Mouse (Mus musculus) cerebellum, adult 8-10 months (tissue): Measurements from ENCODE around the gene Ptges3.
"Not testable (repeated sequence)": the region's sequence is repeated elsewhere in the genome, so short reads cannot be mapped to it uniquely, and the experiment has no call there.

ENCODE experiments used
- DNase-seq: peaks from one replicate; pipeline ENCODE4 v3.0.0; 2022

Gene Ptges3

GRCm38 (mm10) chr10:128061109-128061508 is 2.4 kb downstream of the Ptges3 start:
- DNase-seq = no peak

GRCm38 (mm10) chr10:128062221-128062989 is 3.7 kb downstream of the Ptges3 start:
- DNase-seq = no peak

GRCm38 (mm10) chr10:128066072-128066471 is 7.3 kb downstream of the Ptges3 start:
- DNase-seq = no peak

GRCm38 (mm10) chr10:128069201-128069600 is 10.4 kb downstream of the Ptges3 start:
- no peak for DNase-seq

DNA sequence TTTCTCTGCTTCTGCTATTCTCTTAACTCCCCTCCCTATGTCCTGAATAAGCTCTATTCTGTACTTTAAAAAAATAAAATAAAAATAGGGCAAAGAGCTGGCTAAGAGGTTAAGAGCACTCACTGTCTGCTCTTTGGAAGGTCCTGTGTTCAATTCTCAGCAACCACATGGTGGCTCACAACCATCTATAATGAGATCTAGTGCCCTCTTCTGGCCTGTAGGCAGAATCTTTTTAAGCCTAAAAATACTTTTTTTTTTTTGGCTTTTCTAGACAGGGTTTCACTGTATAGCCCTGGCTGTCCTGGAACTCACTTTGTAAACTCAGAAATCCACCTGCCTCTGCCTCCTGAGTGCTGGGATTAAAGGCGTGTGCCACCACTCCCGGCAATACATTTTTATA is 11.7 kb downstream of the Ptges3 start:
- not testable (repeated sequence) for DNase-seq

DNA sequence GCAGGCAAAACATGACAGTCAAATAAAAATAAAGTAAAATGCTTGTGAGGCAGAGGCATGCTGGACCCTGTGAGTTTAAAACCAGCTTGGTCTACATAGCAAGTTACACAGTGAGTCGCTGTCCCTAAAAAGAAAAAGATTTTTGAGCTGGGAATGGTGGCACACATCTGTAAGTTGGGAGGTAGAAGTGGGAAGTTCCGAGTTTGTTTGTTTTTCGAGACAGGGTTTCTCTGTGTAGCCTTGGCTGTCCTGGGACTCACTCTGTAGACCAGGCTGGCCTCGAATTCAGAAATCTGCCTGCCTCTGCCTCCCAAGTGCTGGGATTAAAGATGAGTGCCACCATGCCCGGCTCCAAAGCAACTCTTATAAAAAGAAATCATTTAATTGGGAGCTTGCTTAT is 19.5 kb downstream of the Ptges3 start:
- DNase-seq = not testable (repeated sequence)

DNA sequence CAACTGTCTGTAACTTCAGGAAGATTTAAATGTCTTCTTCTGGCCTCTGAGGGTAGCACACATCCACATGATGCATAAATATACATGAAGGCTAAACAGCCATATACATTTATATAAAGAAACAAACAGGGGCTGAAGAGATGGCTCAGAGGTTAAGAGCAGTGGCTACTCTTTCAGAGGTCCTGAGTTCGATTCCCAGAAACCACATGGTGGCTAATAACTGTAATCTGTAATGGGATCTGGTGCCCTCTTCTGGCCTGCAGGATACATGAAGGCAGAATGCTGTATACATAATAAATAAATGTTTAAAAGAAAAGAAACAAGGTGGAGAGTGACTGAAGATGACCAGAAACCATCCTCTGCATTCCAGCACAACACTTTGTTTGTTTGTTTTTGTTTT is 21.7 kb downstream of the Ptges3 start:
- no peak for DNase-seq

GRCm38 (mm10) chr10:128081807-128082476 is 23.2 kb downstream of the Ptges3 start:
- DNase-seq = peak; percentile 27

DNA sequence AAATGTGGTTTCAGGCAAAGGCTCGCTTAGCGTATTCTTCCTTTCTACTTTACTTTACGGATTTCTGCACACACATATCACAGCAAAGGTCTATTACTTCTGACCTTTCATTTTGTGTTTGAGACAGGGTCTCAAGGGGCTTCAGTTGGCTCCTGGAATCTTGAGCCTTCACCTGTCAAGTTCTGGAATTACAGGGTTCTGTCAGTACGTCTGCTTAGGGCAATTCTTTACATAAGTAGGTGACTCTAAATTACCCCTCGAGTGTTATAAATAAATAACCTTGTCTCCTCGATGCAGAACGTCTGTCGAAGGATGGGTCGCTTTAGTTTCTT is 23.7 kb downstream of the Ptges3 start:
- DNase-seq = peak; percentile 19

GRCm38 (mm10) chr10:128082880-128083421 is 24.2 kb downstream of the Ptges3 start, which contains the start of gene Atp5b:
Gene Atp5b, plus strand, starts transcription at chr10:128083273.
- DNase-seq = peak; percentile 99

DNA sequence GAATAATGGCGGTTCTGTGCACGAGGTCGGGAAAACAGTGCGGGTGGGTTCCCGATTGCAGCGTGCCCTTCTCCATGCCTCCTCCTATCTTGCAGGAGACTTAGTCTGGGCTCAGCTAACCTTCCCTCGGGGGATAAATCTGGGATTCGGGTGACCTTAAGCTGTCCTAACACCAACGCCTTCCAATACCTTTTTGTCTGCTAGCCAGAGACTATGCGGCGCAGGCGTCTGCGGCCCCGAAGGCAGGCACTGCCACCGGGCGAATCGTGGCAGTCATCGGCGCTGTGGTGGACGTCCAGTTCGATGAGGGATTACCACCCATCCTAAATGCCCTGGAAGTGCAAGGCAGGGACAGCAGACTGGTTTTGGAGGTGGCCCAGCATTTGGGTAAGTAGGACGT is 24.9 kb downstream of the Ptges3 start:
- DNase-seq = peak; percentile 52

- DNase-seq = no peak
Observed at GRCm38 (mm10) chr10:128084160-128084559, 25.4 kb downstream of the Ptges3 start.

- DNase-seq = peak; percentile 35
Observed at GRCm38 (mm10) chr10:128086391-128086790, 27.6 kb downstream of the Ptges3 start.

DNA sequence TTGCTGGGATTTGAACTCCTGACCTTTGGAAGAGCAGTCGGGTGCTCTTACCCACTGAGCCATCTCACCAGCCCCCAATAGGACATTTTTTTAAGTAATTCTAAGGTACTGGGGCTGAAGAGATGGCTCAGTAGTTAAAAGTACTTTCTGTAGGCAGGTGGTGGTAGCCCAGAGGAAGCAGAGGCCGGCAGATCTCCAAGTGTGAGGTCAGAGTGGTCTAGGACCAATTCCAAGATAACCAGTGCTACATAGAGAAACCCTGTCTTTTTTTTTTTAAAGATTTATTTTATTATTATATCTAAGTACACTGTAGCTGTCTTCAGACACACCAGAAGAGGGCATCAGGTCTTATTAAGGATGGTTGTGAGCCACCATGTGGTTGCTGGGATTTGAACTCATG is 28.5 kb downstream of the Ptges3 start:
- DNase-seq = peak; percentile 27

DNA sequence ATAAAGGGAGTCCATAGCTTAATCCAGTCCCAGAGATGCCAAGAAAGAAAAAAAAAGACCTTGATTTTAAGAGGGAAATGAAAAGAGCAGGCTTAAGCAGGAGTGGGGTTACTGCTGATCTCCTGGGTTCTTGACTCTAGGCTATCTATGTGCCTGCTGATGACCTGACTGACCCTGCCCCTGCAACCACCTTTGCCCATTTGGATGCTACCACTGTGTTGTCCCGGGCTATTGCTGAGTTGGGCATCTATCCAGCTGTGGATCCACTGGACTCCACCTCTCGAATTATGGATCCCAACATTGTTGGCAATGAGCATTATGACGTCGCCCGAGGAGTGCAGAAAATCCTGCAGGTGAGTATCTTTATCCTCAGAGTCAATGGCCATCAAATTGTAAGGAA is 29.4 kb downstream of the Ptges3 start:
- no peak for DNase-seq

DNA sequence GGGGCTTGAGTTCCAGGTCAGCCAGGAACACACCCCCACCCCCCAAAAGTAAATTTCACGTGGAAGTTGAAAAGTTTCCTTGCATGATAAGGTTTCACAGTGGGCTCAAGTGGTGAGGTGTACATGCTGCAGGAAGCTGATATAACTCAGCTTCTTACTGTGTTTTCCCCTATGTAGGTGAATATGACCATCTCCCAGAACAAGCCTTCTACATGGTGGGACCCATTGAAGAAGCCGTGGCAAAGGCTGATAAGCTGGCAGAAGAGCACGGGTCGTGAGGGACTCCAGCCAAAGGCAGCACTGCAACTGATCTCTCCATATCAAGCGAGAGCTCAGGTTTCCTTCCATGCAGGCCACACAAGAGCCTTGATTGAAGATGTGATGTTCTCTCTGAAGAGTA is 31.1 kb downstream of the Ptges3 start:
- DNase-seq = no peak

DNA sequence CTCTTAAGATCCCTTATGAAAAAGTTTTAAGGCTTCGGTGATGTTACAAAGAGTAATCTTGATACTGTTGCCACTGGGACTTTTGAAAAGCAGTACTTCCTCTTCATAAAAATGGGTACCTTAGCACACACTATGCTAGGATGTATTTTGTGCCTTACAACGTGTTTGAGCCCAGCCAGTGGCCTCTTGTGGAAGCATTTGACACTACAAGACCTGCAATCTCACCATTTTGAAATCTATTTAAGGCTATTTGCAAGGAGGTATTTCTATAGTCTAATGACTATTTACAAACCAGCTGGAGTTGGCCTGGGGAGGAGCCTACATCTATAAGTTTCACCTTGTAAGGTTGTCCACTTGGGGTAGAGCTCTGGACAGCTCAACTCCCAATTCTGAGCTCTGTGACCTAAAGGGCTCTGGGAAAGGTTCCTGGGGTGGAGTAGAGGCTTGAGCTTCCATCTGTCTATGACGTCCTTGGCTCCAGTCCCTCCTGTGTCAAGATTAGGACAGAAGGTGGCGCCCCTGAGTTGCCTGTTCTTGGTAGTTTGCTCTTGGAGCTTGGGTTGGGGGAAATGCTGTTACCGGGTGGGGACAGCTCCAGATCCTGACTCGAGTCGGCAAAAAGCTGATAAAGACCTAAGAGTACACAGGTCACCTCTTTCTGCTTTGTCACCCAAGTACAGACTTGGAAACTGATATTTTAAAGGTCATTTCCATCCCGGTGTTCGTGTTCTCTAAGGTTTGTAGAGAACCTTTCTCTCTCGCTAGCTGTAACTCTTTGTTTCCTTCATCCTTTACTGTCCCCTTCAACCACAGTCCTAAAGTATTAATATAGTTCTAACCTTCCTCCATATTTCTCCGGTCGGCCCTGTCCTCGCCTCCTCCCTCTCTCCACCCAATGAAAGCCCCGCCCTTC is 32.2 kb downstream of the Ptges3 start:
- peak; percentile 90 for DNase-seq

DNA sequence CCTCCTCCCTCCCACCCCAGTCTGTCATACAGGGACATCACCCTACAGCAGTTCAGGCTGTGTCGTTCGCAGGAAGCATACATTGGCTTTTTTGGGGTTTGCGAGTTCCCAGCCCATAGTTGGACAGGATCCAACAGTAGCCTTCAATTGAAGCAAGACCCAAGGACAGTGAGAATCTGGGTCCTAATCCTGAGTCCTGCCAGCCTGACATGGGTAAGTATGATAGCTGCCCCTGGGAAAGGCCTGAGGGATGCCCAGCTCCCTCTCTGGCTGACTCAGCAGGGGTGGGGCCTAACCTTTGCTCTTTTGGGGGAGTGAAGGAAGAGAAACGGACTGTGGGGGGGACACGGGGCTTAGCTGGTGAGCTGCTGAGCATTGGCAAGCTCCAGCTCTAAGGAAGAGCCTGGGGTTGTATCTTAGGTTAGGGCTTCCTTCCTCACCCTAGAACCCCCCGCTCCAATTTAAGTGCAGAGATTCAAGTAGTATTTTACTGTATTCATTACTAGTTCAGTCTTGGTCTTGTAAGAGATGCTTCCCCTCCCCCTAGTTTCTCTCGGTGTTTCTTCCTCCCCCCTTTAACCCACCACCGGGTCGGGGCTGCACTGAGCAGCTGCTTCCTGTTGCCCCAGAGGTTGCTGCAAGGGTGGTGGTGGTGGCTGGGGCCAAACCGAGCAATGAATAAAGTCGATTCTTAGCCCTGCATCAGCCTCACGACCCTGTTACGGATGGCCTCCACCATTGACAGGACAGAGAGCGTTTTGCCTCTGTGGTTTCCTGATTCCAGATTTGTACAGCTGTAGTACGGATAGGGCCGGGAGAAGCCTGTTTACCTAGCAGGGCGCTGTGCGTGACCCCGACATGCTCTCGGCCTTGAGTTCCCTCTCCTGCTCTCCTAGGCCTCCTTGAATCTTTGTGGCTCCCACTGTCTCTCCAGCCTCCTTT is 33.1 kb downstream of the Ptges3 start, which contains the start of gene Baz2a:
Baz2a (plus strand) TSS at position 14 of the 942 bp plus-strand sequence.
- DNase-seq = peak; percentile 55

DNA sequence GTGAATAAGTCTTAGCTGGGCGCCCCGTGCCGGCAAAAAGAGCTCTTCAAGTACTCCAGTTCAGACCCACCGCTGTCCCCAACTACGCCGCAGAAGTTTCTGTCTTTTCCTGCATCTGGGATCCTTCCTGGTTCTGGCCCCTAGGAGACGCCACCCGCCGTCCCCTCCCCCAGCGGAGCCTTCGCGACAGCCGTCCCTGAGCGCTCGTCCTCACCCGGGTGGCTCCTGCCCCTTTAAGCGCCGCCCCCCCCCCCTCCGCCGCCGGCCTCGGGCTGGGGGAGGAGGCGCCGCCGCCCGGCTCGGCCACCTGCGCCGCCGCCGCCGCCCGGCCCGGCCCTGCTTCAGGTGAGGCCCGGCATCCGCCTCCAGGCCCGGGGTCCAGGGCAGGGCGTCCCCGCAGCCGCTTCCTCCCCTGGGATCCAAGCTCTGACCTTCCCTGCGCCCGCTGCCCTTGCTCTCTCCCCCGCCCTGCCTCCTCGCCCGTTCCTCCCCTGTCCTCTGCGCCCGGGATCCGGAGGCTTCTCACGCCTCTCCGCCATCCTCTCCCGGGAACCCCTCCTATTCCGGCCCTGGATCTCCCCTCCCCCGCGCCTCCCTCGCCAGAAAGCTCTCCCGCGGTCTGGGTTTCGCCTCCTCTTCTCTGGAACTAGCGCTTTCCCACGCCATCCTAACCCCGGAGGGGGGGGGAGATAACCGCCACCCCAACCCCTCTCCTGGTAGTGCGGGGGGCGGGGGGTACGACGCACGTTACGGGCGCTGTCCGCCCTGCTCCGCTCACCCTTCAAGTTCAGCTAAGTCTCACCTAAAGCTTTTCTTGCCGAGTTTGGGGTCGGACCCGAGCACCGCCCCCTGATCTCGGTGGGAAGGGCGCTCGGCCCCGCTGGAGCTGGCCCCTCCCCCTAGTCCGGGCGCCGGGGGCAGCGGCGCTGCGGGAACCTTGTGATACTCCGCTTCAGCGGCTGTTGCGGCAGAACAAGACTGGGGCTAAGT is 34.0 kb downstream of the Ptges3 start:
- peak; percentile 73 for DNase-seq

- peak; percentile 51 for DNase-seq
Observed at GRCm38 (mm10) chr10:128093496-128094294, 34.9 kb downstream of the Ptges3 start.
